Mouse (Mus musculus): ENCODE measurements at regions not wholly inside any gene's neighbourhood (a gene's known extent, or its start where the extent isn't known, plus 50 kb on each side); places are given as distances from the start of the nearest gene placed in this dataset.

- TF ChIP-seq CTCF (conservative IDR thresholded peaks at IDR 0.05; ENCODE audit: low read length) = no peak
- no peak for TF ChIP-seq NANOG (IDR thresholded peaks at IDR 0.05; ENCODE audit: borderline replicate concordance, low read length)
- TF ChIP-seq POU5F1 (IDR thresholded peaks at IDR 0.05; ENCODE audit: borderline replicate concordance, low read length) = no peak
These were observed 287.1 kb upstream of the Sstr1 start for GRCm38 (mm10) chr12:57924422-57924821.
